Mouse (Mus musculus) G1E (cell line): ENCODE data around the gene Fam149b.

Experiments
- CTCF ChIP-seq: IDR thresholded peaks from 2 replicates; pipeline ENCODE4 v1.5.1; 2012; ENCODE audit warnings: low read depth, low read length, inconsistent platforms, mixed read lengths
- GATA1 ChIP-seq: IDR thresholded peaks from 2 replicates; pipeline ENCODE4 v1.6.1; 2012; ENCODE audit warnings: borderline replicate concordance, low read length, inconsistent platforms, mixed read lengths
- POLR2AphosphoS5 ChIP-seq: IDR thresholded peaks from 2 replicates; pipeline ENCODE4 v1.6.1; 2012; ENCODE audit warnings: low read depth, low read length, inconsistent platforms; ENCODE audit not compliant: insufficient replicate concordance
- TAL1 ChIP-seq: conservative IDR thresholded peaks from 2 replicates; pipeline ENCODE4 v1.6.1; 2012; ENCODE audit warnings: low read depth, low read length, inconsistent platforms, mixed read lengths

DNA sequence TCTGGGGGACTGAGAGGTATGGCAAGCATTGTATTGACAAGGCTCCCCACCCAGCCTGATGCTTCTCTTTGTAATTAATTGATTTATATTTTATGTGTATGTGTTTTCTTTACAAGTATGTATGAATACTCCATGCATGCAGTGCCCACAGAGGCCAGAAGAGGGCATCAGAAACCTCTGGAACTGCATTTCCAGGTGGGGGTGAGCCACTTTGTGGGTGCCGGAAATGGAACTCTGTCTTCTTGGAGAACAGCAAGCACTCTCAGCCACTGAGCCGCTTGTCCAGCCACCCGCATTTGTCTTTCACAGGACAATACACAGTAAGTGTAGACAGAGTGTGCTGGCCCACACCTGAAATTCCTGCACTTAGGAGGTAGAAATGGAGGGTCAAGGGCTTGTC is 28.5 kb upstream of the Fam149b start:
- TF ChIP-seq CTCF (peak; percentile 48; the same call in 1 of the 2 replicates), TAL1 (no peak), GATA1 (no peak), POLR2AphosphoS5 (no peak)
